Mouse (Mus musculus): ENCODE results near the gene Pip. TPM values are rescaled to one million over a fixed set of nuclear protein-coding genes. Genes with fewer than 3 reads are reported as not detected.

Gene Pip
- not detected for total RNA-seq (2023)

DNA sequence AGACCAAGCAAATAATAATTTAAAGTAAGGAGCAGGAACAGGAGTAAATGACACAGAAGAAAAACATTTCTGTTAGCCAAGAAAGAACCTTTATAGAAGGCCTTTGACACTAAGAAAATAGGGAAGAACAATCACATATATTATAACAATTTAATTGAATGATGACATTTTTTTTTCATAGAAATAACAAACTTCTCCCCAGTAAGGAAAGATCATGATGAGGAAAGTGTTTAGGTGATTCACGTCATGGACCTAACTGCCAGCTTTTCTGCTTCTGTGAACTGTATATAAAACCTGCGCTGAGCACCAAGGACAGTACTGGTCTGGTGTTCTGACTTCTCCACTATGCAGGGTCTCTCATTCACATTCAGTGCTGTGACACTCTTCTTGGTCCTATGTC, at the start of gene Pip:
TSS of gene Pip (plus strand) at position 301 of the 400 bp plus-strand sequence.

DNA sequence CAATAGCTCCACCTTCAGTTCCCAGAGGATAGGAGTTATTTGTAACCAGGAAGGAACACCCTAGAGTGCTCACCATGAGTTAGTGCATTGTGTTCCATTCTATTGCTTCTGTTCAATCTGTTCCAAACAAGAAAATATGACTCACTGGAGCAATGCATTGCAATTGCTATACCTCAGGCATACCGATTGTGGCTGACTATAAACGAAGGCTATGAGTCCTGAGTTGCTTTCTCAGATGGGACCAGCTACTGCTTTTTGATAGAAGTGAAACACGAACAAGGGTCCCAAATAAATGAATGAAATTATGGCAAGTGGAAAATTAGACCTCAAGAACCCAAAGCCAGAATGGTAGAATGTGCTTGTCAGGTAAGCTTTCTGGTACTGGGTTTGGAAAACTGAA, 5.4 kb downstream of the Pip start, which contains the start of gene Sval2:
TSS of gene Sval2 (plus strand) at position 301 of the 400 bp plus-strand sequence.

Other genes with a start within 250 kb of the Pip start
- 40.0 TPM for gene Ephb6, start 242.1 kb upstream of the Pip start, total RNA-seq (2023)
- gene Trpv6, start 211.1 kb upstream of the Pip start, total RNA-seq (2023), result not detected
- gene Trpv5, start 166.8 kb upstream of the Pip start, total RNA-seq (2023), result not detected
- gene Llcfc1, start 163.1 kb upstream of the Pip start, total RNA-seq (2023), result not detected
- 4.6 TPM for gene Kel, start 143.2 kb upstream of the Pip start, total RNA-seq (2023)
- gene Olfr459, start 72.4 kb upstream of the Pip start, total RNA-seq (2023), result not detected
- not detected for gene Sval2, start 5.5 kb downstream of the Pip start, total RNA-seq (2023)
- not detected for gene Sval1, start 104.1 kb downstream of the Pip start, total RNA-seq (2023)
- not detected for gene Sval3, start 120.6 kb downstream of the Pip start, total RNA-seq (2023)
- gene Sva, start 190.9 kb downstream of the Pip start, total RNA-seq (2023), result not detected

Measured in CD4-positive naive resting alpha-beta T cell, adult 76 days (primary cell).